Mouse (Mus musculus): Measurements from ENCODE around the gene Dusp9. TPM values are rescaled to one million over a fixed set of nuclear protein-coding genes. Genes with fewer than 3 reads are reported as not detected.

The Dusp9 gene
- 124 and 197 TPM in 2 replicates for total RNA-seq (2012; rRNA removed)

DNA sequence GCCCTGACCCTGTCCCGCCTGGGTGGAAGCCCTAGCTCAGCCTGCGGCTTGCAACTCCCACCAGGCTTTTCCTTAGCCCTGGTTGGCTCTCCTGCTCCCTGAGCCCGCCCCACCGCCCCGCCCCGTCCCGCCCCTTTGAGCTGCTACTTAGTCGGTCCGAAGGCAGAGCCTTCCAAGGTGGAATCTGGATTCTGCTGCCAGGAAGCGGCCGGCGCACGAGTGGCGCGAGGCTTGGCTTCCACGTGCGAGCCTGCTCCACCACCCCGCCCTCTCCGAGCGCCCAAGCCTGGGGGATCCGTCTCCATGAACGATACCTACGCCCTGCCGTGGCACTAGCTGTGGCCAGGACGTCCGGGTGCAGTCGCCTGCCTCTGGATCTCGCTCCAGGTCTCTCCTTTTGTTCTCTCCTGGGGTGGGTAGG lies at the start of gene Dusp9:
Dusp9 (plus strand) TSS at position 165 of the 421 bp plus-strand sequence.
- no peaks in the 10 kb centered on the region for H3K9me3 ChIP-seq (ENCODE audit: control insufficient read depth, insufficient read depth, low read depth, low read length)
- H3K27ac ChIP-seq (ENCODE audit: insufficient read depth, low read depth, low read length, poor library complexity, severe bottlenecking): no peak within 1 kb of the TSS
- H3K4me1 ChIP-seq (ENCODE audit: control insufficient read depth in 2 of 2, insufficient read depth in 2 of 2, low read length in 2 of 2, poor library complexity in 1 of 2): peaks cover 0 to 18% of the 10 kb centered on the region in 2 experiments; a peak in 2 of 4 replicates
- in situ Hi-C loops (cut with MboI; ENCODE audit: low sequenced_read_pairs in 2 of 2, unreplicated experiment in 2 of 2): no loop called here
- peak within 1 kb of the TSS; percentile 74 for H3K4me3 ChIP-seq (ENCODE audit: insufficient read depth in 1 of 2, low read depth in 1 of 2, low read length in 2 of 2, poor library complexity in 1 of 2, severe bottlenecking in 1 of 2)
- H3K9ac ChIP-seq (ENCODE audit: insufficient read depth, low read depth, low read length, poor library complexity, severe bottlenecking): peak within 1 kb of the TSS; percentile 85
- H3K36me3 ChIP-seq (ENCODE audit: control insufficient read depth, insufficient read depth, low read length, poor library complexity, severe bottlenecking): peaks cover 20% of the 10 kb centered on the region
- DNase-seq (ENCODE audit: low read depth, low spot score): peak; percentile 54
- no peak for TF ChIP-seq MAFK (IDR thresholded peaks at IDR 0.05; ENCODE audit: insufficient read depth, low read depth, low read length)
- TF ChIP-seq ZNF384 (IDR thresholded peaks at IDR 0.05; ENCODE audit: low read depth, low read length): no peak
- no peak for TF ChIP-seq HCFC1 (IDR thresholded peaks at IDR 0.05; ENCODE audit: borderline replicate concordance, insufficient read depth, low read length)

DNA sequence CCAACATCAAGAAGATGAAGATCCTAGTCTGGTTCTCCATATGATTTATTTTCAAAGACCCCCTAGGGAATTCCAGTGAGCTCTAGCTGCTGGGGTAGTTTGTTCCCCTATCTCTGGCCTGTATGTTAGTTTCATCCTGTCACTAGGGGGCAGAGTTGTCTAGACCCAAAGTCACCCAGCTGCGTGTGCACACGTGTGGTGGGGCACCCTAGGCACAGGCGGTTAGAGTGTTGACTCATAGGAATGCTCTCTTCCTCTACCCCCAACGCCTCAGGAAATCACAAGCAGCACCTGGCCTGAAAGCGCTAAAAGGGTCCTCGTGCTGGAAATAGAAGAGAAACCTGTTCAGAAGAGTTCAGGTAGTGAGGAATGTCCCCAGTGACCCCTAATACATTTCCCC lies 46.0 kb upstream of the Dusp9 start:
- Histone ChIP-seq H3K27ac (ENCODE audit: insufficient read depth, low read depth, low read length, poor library complexity, severe bottlenecking) (peak overlapping the region; percentile 0; the same call in 1 of the 2 replicates), H3K9me3 (ENCODE audit: control insufficient read depth, insufficient read depth, low read depth, low read length) (no peaks in the 10 kb centered on the region), H3K36me3 (ENCODE audit: control insufficient read depth, insufficient read depth, low read length, poor library complexity, severe bottlenecking) (no peaks in the 10 kb centered on the region), H3K4me3 (ENCODE audit: insufficient read depth in 1 of 2, low read depth in 1 of 2, low read length in 2 of 2, poor library complexity in 1 of 2, severe bottlenecking in 1 of 2) (no peak overlapping the region), H3K4me1 (ENCODE audit: control insufficient read depth in 2 of 2, insufficient read depth in 2 of 2, low read length in 2 of 2, poor library complexity in 1 of 2) (peaks cover 0 to 4% of the 10 kb centered on the region in 2 experiments; a peak in 1 of 4 replicates), H3K9ac (ENCODE audit: insufficient read depth, low read depth, low read length, poor library complexity, severe bottlenecking) (no peak overlapping the region)
- DNase-seq (ENCODE audit: low read depth, low spot score): no peak
- in situ Hi-C loops (cut with MboI; ENCODE audit: low sequenced_read_pairs in 2 of 2, unreplicated experiment in 2 of 2): no loop called here
- TF ChIP-seq CHD2 (IDR thresholded peaks at IDR 0.05; ENCODE audit: low read depth, low read length): no peak
- TF ChIP-seq ZNF384 (IDR thresholded peaks at IDR 0.05; ENCODE audit: low read depth, low read length): no peak
- no peak for TF ChIP-seq HCFC1 (IDR thresholded peaks at IDR 0.05; ENCODE audit: borderline replicate concordance, insufficient read depth, low read length)
- no peak for TF ChIP-seq MAFK (IDR thresholded peaks at IDR 0.05; ENCODE audit: insufficient read depth, low read depth, low read length)
- TF ChIP-seq ZC3H11A (IDR thresholded peaks at IDR 0.05; ENCODE audit: borderline replicate concordance, low read depth, low read length): no peak

GRCm38 (mm10) chrX:73594451-73595121 lies 44.6 kb upstream of the Dusp9 start:
- in situ Hi-C loops (cut with MboI; ENCODE audit: low sequenced_read_pairs in 2 of 2, unreplicated experiment in 2 of 2): no loop called here
- Histone ChIP-seq H3K4me3 (ENCODE audit: insufficient read depth in 1 of 2, low read depth in 1 of 2, low read length in 2 of 2, poor library complexity in 1 of 2, severe bottlenecking in 1 of 2) (peak overlapping the region; percentile 36 to 37), H3K9ac (ENCODE audit: insufficient read depth, low read depth, low read length, poor library complexity, severe bottlenecking) (peak overlapping the region; percentile 17; the same call in 1 of the 2 replicates), H3K9me3 (ENCODE audit: control insufficient read depth, insufficient read depth, low read depth, low read length) (no peaks in the 10 kb centered on the region), H3K27ac (ENCODE audit: insufficient read depth, low read depth, low read length, poor library complexity, severe bottlenecking) (peak overlapping the region; percentile 78), H3K4me1 (ENCODE audit: control insufficient read depth in 2 of 2, insufficient read depth in 2 of 2, low read length in 2 of 2, poor library complexity in 1 of 2) (peaks cover 0 to 4% of the 10 kb centered on the region in 2 experiments; a peak in 1 of 4 replicates), H3K36me3 (ENCODE audit: control insufficient read depth, insufficient read depth, low read length, poor library complexity, severe bottlenecking) (no peaks in the 10 kb centered on the region)
- no peak for DNase-seq (ENCODE audit: low read depth, low spot score)
- TF ChIP-seq CHD2 (IDR thresholded peaks at IDR 0.05; ENCODE audit: low read depth, low read length) (no peak), ZC3H11A (IDR thresholded peaks at IDR 0.05; ENCODE audit: borderline replicate concordance, low read depth, low read length) (no peak)

DNA sequence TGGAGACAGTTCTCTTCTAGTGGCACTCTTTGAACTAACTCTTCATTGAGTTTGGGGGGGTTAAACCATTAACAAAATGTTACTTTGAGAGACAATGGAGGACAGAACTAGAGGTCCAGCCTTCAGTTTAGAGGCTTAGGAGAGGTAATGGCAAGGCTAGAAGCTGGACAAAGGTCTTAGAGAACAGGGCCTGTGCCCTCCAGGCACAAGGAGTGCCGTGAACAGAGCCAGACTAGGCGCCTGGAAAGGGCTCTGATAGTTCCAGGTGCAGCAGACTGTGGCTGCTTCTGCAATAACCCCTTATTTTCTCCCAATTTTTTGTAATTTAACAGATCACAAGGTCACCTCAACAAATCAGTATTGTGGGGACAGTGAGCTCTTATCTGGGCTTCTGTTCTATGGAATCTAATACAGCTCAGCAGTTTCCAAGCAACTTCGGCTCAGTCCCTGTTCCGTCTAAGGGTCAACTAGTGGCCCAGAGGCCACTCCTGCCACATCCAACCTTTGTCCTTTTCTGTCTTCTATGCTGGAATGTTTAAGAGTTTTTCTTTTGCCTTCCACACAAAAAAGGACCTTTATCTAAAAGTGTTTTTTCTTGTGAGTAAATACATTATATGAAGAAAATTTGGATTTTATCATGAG lies 43.8 kb upstream of the Dusp9 start:
- Histone ChIP-seq H3K9ac (ENCODE audit: insufficient read depth, low read depth, low read length, poor library complexity, severe bottlenecking) (no peak overlapping the region), H3K4me3 (ENCODE audit: insufficient read depth in 1 of 2, low read depth in 1 of 2, low read length in 2 of 2, poor library complexity in 1 of 2, severe bottlenecking in 1 of 2) (no peak overlapping the region), H3K27ac (ENCODE audit: insufficient read depth, low read depth, low read length, poor library complexity, severe bottlenecking) (peak overlapping the region; percentile 78; the same call in 1 of the 2 replicates), H3K36me3 (ENCODE audit: control insufficient read depth, insufficient read depth, low read length, poor library complexity, severe bottlenecking) (no peaks in the 10 kb centered on the region), H3K4me1 (ENCODE audit: control insufficient read depth in 2 of 2, insufficient read depth in 2 of 2, low read length in 2 of 2, poor library complexity in 1 of 2) (peaks cover 0 to 4% of the 10 kb centered on the region in 2 experiments; a peak in 1 of 4 replicates), H3K9me3 (ENCODE audit: control insufficient read depth, insufficient read depth, low read depth, low read length) (no peaks in the 10 kb centered on the region)
- TF ChIP-seq HCFC1 (IDR thresholded peaks at IDR 0.05; ENCODE audit: borderline replicate concordance, insufficient read depth, low read length): no peak
- TF ChIP-seq ZC3H11A (IDR thresholded peaks at IDR 0.05; ENCODE audit: borderline replicate concordance, low read depth, low read length): no peak
- TF ChIP-seq MAFK (IDR thresholded peaks at IDR 0.05; ENCODE audit: insufficient read depth, low read depth, low read length): no peak
- no peak for TF ChIP-seq ZNF384 (IDR thresholded peaks at IDR 0.05; ENCODE audit: low read depth, low read length)
- TF ChIP-seq CHD2 (IDR thresholded peaks at IDR 0.05; ENCODE audit: low read depth, low read length): no peak
- in situ Hi-C loops (cut with MboI; ENCODE audit: low sequenced_read_pairs in 2 of 2, unreplicated experiment in 2 of 2): no loop called here
- DNase-seq (ENCODE audit: low read depth, low spot score): no peak

Data from ES-E14 (cell line).